Mouse (Mus musculus) liver, embryonic 14.5 days (tissue): Measurements from ENCODE around the gene Inpp5f. TPM values are rescaled to one million over a fixed set of nuclear protein-coding genes. Genes with fewer than 3 reads are reported as not detected.
A peak's percentile ranks its signal among the peaks of the same experiment; 100 is the strongest.

Source experiments
- ATAC-seq: fragments of 200-750 bp; cut with Nextera tagmentation; 2 replicates; pipeline ENCODE4 v1.8.0; 2017; ENCODE audit warnings: moderate number of reproducible peaks, mild to moderate bottlenecking, moderate library complexity; ENCODE audit not compliant: insufficient read depth
- DNase-seq, 3 experiments: peaks; one replicate each; pipeline ENCODE4 v3.0.0-alpha.2; 2012 to 2013; ENCODE audit warnings: low read depth in 3 of 3, low spot score in 3 of 3
- H3K27ac ChIP-seq: fragments of 300-500 bp; sonication (generic); 2 replicates; pipeline ENCODE4 v1.5.1; 2014; ENCODE audit warnings: moderate library complexity, mild to moderate bottlenecking, control low read depth, inconsistent platforms
- H3K27me3 ChIP-seq: fragments of 300-500 bp; sonication (generic); 2 replicates; pipeline ENCODE4 v1.6.1; 2014; ENCODE audit warnings: mild to moderate bottlenecking, low read length, moderate library complexity; ENCODE audit not compliant: control insufficient read depth, insufficient read depth
- H3K36me3 ChIP-seq: fragments of 300-500 bp; sonication (generic); replicated peaks from 2 replicates; pipeline ENCODE4 v1.6.1; 2014; ENCODE audit warnings: low read depth; ENCODE audit not compliant: control insufficient read depth, insufficient read depth
- H3K4me1 ChIP-seq, 2 experiments: fragments of 200-500 bp in 1 of 2; fragments of 300-500 bp in 1 of 2; sonication (generic) in 1 of 2; replicated peaks; 2 replicates each; pipeline ENCODE4 v1.6.1; 2012 to 2014; ENCODE audit warnings: antibody characterized with exemption in 1 of 2, inconsistent platforms in 1 of 2, low read length in 1 of 2; ENCODE audit not compliant: control insufficient read depth in 2 of 2, insufficient read depth in 2 of 2
- H3K4me2 ChIP-seq: fragments of 300-500 bp; sonication (generic); 2 replicates; pipeline ENCODE4 v1.6.1; 2014; ENCODE audit warnings: low read depth, mild to moderate bottlenecking, control low read depth, moderate library complexity
- H3K4me3 ChIP-seq, 2 experiments: fragments of 200-500 bp in 1 of 2; fragments of 300-500 bp in 1 of 2; sonication (generic) in 1 of 2; 2 replicates each; pipeline ENCODE4 v1.5.1; 2012 to 2014; ENCODE audit warnings: low read depth in 2 of 2, low read length in 2 of 2, mild to moderate bottlenecking in 2 of 2, control low read depth in 1 of 2, inconsistent platforms in 1 of 2, moderate library complexity in 1 of 2; ENCODE audit not compliant: insufficient read depth in 1 of 2
- H3K9ac ChIP-seq: fragments of 300-500 bp; sonication (generic); replicated peaks from 2 replicates; pipeline ENCODE4 v1.6.1; 2014; ENCODE audit warnings: mild to moderate bottlenecking, control low read depth, moderate library complexity
- H3K9me3 ChIP-seq: fragments of 300-500 bp; sonication (generic); 2 replicates; pipeline ENCODE4 v1.6.1; 2016; ENCODE audit warnings: low read length, mixed read lengths; ENCODE audit not compliant: control insufficient read depth
- CTCF ChIP-seq: IDR thresholded peaks from 2 replicates; pipeline ENCODE4 v1.5.1; 2016; ENCODE audit warnings: antibody characterized with exemption, low read depth, control low read depth
- EP300 ChIP-seq: IDR thresholded peaks from 2 replicates; pipeline ENCODE4 v1.6.1; 2016; ENCODE audit warnings: antibody characterized with exemption, low read depth
- WGBS: fragments of 180-500 bp; shearing (Covaris S2); extraction: QIAGEN DNeasy Blood & Tissue Kit; methylation state at CpG from one replicate; pipeline ENCODE4 v1.1.7; 2014; ENCODE audit not compliant: insufficient replicate concordance; 5-methylcytosine and 5-hydroxymethylcytosine counted together
- polyA plus RNA-seq, 2 experiments: library from polyadenylated mRNA; depleted of rRNA in 1 of 2; stranded (reverse) in 1 of 2; unstranded in 1 of 2; fragments of >200 nt; fragmentation: Nextera tagmentation in 1 of 2; extraction: Ambion mirVana in 1 of 2; gene quantifications; 2 replicates each; pipeline versions ENCODE4 v1.2.1 to v1.2.3; 2012 to 2014

Inpp5f gene
- polyA plus RNA-seq, 2 experiments, result 3.7 to 7.3 TPM

- Histone ChIP-seq H3K9me3 (no peaks in the 10 kb centered on the region), H3K4me2 (no peak overlapping the region), H3K4me1 (peaks cover 9 to 26% of the 10 kb centered on the region in 2 experiments), H3K9ac (no peak overlapping the region), H3K27me3 (no peaks in the 10 kb centered on the region), H3K36me3 (no peaks in the 10 kb centered on the region), H3K27ac (no peak overlapping the region), H3K4me3 (no peak overlapping the region)
- TF ChIP-seq EP300 (no peak), CTCF (no peak)
- ATAC-seq (no peak), DNase-seq (no peak)
- WGBS, result 71% methylated on average over 6 of the region's 6 CpGs
Observed at GRCm38 (mm10) chr7:128583213-128583948, 27.7 kb upstream of the Inpp5f start.

- no peaks in the 10 kb centered on the region for H3K9me3 ChIP-seq
- no peak overlapping the region for H3K4me3 ChIP-seq
- H3K27me3 ChIP-seq, result no peaks in the 10 kb centered on the region
- no peak overlapping the region for H3K4me2 ChIP-seq
- no peak for TF ChIP-seq CTCF
- no peak for TF ChIP-seq EP300
- no peak overlapping the region for H3K27ac ChIP-seq
- H3K9ac ChIP-seq, result no peak overlapping the region
- WGBS, result 22% methylated on average over 4 of the region's 4 CpGs
- ATAC-seq, result peak; percentile 31; the same call in 1 of the 2 replicates
- no peak for DNase-seq
- peaks cover 3 to 14% of the 10 kb centered on the region in 2 experiments; a peak in 3 of 4 replicates for H3K4me1 ChIP-seq
- H3K36me3 ChIP-seq, result no peaks in the 10 kb centered on the region
Observed at GRCm38 (mm10) chr7:128587334-128587933, 23.7 kb upstream of the Inpp5f start.

- Histone ChIP-seq H3K9me3 (no peaks in the 10 kb centered on the region), H3K4me1 (peaks cover 3 to 10% of the 10 kb centered on the region in 2 experiments; a peak in 3 of 4 replicates), H3K27me3 (no peaks in the 10 kb centered on the region), H3K27ac (no peak overlapping the region), H3K9ac (no peak overlapping the region), H3K4me3 (no peak overlapping the region), H3K4me2 (no peak overlapping the region), H3K36me3 (no peaks in the 10 kb centered on the region)
- no peak for ATAC-seq
- DNase-seq, result no peak
- 33% methylated on average over 9 of the region's 9 CpGs for WGBS
- TF ChIP-seq EP300 (no peak), CTCF (no peak)
Observed at GRCm38 (mm10) chr7:128591345-128592084, 19.6 kb upstream of the Inpp5f start.

GRCm38 (mm10) chr7:128592118-128592935 lies 18.8 kb upstream of the Inpp5f start:
- ATAC-seq, result no peak
- WGBS, result 17% methylated on average over 21 of the region's 21 CpGs

More at GRCm38 (mm10) chr7:128592118-128592935, 18.8 kb upstream of the Inpp5f start:
- H3K27ac ChIP-seq, result no peak overlapping the region
- H3K4me1 ChIP-seq, result peaks cover 3 to 10% of the 10 kb centered on the region in 2 experiments; a peak in 3 of 4 replicates
- no peak overlapping the region; a peak in 1 of 4 replicates for H3K4me3 ChIP-seq
- no peaks in the 10 kb centered on the region for H3K9me3 ChIP-seq
- no peak for DNase-seq
- no peak overlapping the region for H3K9ac ChIP-seq
- H3K27me3 ChIP-seq, result no peaks in the 10 kb centered on the region
- H3K36me3 ChIP-seq, result no peaks in the 10 kb centered on the region
- TF ChIP-seq CTCF (no peak), EP300 (no peak)
- peak overlapping the region; percentile 42 for H3K4me2 ChIP-seq
